Mouse (Mus musculus) embryonic facial prominence, embryonic 14.5 days (tissue): ENCODE data around the gene Ccdc9b. TPM values are rescaled to one million over a fixed set of nuclear protein-coding genes. Genes with fewer than 3 reads are reported as not detected.

Source experiments
- ATAC-seq: fragments of 200-750 bp; cut with Nextera tagmentation; 2 replicates; pipeline ENCODE4 v1.8.0; 2017; ENCODE audit warnings: low read depth, moderate number of reproducible peaks, moderate TSS enrichment
- DNase-seq: peaks from one replicate; pipeline ENCODE4 v3.0.0-alpha.2; 2015; ENCODE audit warnings: low spot score
- H3K27ac ChIP-seq: fragments of 300-500 bp; sonication (generic); replicated peaks from 2 replicates; pipeline ENCODE4 v1.5.1; 2014; ENCODE audit warnings: low read depth, mild to moderate bottlenecking, low read length, moderate library complexity
- H3K27me3 ChIP-seq: fragments of 300-500 bp; sonication (generic); replicated peaks from 2 replicates; pipeline ENCODE4 v1.6.1; 2014; ENCODE audit warnings: low read length; ENCODE audit not compliant: control insufficient read depth, insufficient read depth
- H3K36me3 ChIP-seq: fragments of 300-500 bp; sonication (generic); 2 replicates; pipeline ENCODE4 v1.6.1; 2014; ENCODE audit warnings: low read length, mixed read lengths; ENCODE audit not compliant: control insufficient read depth, insufficient read depth
- H3K4me1 ChIP-seq: fragments of 300-500 bp; sonication (generic); 2 replicates; pipeline ENCODE4 v1.6.1; 2014; ENCODE audit warnings: antibody characterized with exemption, low read length; ENCODE audit not compliant: control insufficient read depth, insufficient read depth
- H3K4me2 ChIP-seq: fragments of 300-500 bp; sonication (generic); 2 replicates; pipeline ENCODE4 v1.6.1; 2014; ENCODE audit warnings: low read depth, mild to moderate bottlenecking, low read length, moderate library complexity, mixed read lengths
- H3K4me3 ChIP-seq: fragments of 300-500 bp; sonication (generic); 2 replicates; pipeline ENCODE4 v1.5.1; 2014; ENCODE audit warnings: low read depth, mild to moderate bottlenecking, low read length
- H3K9ac ChIP-seq: fragments of 300-500 bp; sonication (generic); 2 replicates; pipeline ENCODE4 v1.6.1; 2014; ENCODE audit warnings: low read depth, mild to moderate bottlenecking, low read length, moderate library complexity, mixed read lengths
- H3K9me3 ChIP-seq: fragments of 300-500 bp; sonication (generic); 2 replicates; pipeline ENCODE4 v1.6.1; 2016; ENCODE audit warnings: low read length; ENCODE audit not compliant: control insufficient read depth
- WGBS: fragments of 180-500 bp; shearing (Covaris S2); extraction: QIAGEN DNeasy Blood & Tissue Kit; methylation state at CpG from one replicate; pipeline ENCODE4 v1.1.7; 2014; 5-methylcytosine and 5-hydroxymethylcytosine counted together
- polyA plus RNA-seq: library from polyadenylated mRNA; unstranded; fragments of >200 nt; fragmentation: Nextera tagmentation; extraction: Ambion mirVana; gene quantifications from 2 replicates; pipeline ENCODE4 v1.2.1, GENCODE M21; 2014

The Ccdc9b gene
- polyA plus RNA-seq, 1 experiment from 2014 or later = 0.96 TPM

DNA sequence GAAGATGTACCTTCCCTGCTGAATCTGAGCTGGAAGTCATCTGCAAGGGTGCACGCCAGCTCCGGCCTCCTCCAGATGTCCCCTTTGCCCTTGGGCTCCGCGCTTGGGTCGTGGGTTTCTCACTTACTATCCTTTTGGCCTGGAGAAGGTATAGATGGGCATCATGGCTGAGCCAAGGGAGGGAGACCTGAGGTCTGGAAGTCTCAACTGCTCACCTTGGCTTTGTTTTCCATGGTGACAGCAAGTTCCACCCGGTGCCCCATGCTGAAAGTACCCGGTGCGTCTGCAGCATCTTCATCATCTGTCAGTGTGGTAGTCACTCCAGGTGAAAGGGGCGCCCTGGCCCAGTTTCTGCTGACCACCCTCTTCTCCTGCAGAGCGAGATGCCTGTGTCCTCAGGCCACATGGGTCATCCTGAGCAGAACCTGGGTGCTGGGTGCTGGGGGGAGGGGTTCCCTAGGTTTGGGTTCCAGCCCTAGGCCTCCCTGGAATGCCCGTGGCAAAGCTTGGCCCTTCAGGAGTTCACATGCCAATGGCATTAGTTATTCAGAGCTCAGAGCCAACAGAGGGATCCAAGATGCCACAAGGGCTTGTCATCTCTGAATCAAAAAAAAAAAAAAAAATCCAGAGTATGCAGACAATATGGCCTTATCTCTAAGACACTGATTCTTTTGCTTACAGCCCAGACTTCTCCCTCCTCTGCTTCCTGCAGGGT, 2.0 kb downstream of the Ccdc9b start:
- no peak overlapping the region for H3K9ac ChIP-seq
- H3K27me3 ChIP-seq = no peaks in the 10 kb centered on the region
- 80% methylated on average over 10 of the region's 11 CpGs for WGBS
- no peak overlapping the region for H3K27ac ChIP-seq
- H3K4me2 ChIP-seq = no peak overlapping the region
- DNase-seq (no peak), ATAC-seq (no peak)
- no peaks in the 10 kb centered on the region for H3K9me3 ChIP-seq
- no peak overlapping the region for H3K4me3 ChIP-seq
- H3K36me3 ChIP-seq = no peaks in the 10 kb centered on the region
- H3K4me1 ChIP-seq = peaks cover 22% of the 10 kb centered on the region

DNA sequence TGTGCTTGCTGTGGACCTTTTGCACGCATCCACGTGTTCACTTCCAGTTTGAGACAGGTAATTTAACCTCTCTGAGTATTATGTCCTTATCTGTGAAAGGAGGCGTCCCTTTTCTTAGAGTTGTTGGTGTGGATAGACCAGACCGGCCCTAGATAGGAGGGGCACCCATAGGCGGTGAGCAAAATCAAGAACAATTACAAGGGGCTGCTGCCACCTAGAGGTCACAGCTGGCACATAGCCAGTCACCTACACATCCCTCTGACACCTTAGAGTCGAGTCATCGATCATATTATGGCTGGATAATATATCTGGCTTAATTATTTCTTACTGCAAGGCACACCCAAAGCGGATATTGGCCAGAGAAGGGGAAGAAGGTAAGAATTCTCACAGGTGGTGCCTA, 2.6 kb downstream of the Ccdc9b start:
- 12% methylated on average over 8 of the region's 8 CpGs for WGBS

DNA sequence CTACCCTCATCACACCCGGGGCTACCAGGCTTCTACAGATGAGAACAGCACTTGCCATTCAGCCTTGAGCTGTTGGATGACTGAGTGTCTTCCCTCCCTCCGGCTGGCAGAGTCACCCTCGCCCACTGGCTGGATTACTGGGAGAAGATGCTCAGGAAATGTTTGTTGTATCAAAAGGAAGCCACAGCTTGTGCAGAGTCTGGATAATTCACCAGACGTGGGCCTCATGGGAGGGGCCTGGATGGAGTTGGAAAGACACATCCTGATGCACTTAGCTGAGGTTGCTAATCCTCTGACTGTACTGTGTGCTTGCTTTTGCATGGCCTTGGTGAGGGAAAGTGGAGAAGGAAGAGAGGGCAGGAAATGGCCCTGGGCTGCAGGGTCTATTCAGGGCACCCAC, 6.4 kb downstream of the Ccdc9b start:
- ATAC-seq = no peak
- Histone ChIP-seq H3K27me3 (no peaks in the 10 kb centered on the region), H3K4me3 (no peak overlapping the region), H3K9ac (no peak overlapping the region), H3K4me1 (no peaks in the 10 kb centered on the region; the same call in 1 of the 2 replicates), H3K4me2 (no peak overlapping the region), H3K27ac (no peak overlapping the region), H3K36me3 (no peaks in the 10 kb centered on the region), H3K9me3 (no peaks in the 10 kb centered on the region)
- WGBS = 81% methylated on average over 4 of the region's 4 CpGs
- no peak for DNase-seq

More for the DNA sequence above, 2.6 kb downstream of the Ccdc9b start:
- DNase-seq (peak; percentile 82), ATAC-seq (peak; percentile 44; the same call in 1 of the 2 replicates)
- H3K4me3 ChIP-seq = no peak overlapping the region
- no peak overlapping the region for H3K9ac ChIP-seq
- H3K9me3 ChIP-seq = no peaks in the 10 kb centered on the region
- H3K27me3 ChIP-seq = no peaks in the 10 kb centered on the region
- no peak overlapping the region for H3K4me2 ChIP-seq
- no peak overlapping the region for H3K27ac ChIP-seq
- no peaks in the 10 kb centered on the region for H3K36me3 ChIP-seq
- H3K4me1 ChIP-seq = peaks cover 22% of the 10 kb centered on the region

DNA sequence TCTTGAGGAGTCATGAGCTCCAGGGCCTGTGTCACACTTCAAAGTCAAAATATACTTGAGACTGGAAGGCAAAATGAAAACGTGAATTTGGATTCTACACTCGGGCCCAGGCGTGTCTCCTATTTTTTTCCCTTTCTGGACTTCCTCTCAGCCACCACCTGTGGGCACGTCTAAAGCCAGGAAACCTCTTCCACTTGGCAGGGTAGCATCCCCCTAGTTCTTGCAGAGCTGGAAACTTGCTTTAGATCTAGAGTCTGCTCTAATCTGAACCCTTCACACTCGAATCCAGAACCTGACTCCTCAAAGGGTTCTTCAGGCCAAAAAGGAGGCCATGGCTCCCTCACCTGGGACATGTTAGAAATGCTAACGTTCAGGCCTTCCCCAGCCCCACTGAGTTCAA, 7.1 kb downstream of the Ccdc9b start:
- Histone ChIP-seq H3K4me1 (0 out of 2 replicates have a peak, but pooled peaks cover 1% of the 10 kb centered on the region), H3K27ac (no peak overlapping the region), H3K9me3 (no peaks in the 10 kb centered on the region), H3K36me3 (no peaks in the 10 kb centered on the region), H3K27me3 (no peaks in the 10 kb centered on the region), H3K9ac (no peak overlapping the region), H3K4me2 (no peak overlapping the region), H3K4me3 (no peak overlapping the region)
- WGBS = 70% methylated on average over 6 of the region's 6 CpGs
- DNase-seq (no peak), ATAC-seq (no peak)

DNA sequence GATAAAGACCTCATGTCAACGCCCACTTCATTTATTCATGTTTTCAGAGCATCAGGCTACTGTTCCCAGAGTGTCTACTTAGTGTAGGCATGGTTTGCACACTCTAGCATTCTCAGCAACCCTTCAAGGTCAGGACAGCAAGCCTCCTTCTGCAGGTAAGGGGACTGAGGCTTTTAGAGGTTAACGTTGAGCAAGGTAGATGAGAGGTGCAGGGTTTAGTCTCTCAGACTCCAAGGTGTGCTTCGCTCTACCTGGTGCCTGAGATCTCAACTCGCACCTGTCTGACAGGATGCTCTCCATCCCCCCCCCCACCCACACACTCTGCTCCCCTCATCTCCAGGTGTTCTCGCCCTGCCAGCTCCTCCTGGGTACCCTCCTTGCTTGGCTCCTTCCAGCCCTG, 8.3 kb downstream of the Ccdc9b start:
- Histone ChIP-seq H3K27ac (no peak overlapping the region), H3K4me3 (no peak overlapping the region), H3K9me3 (no peaks in the 10 kb centered on the region), H3K4me1 (0 out of 2 replicates have a peak, but pooled peaks cover 9% of the 10 kb centered on the region), H3K36me3 (peaks cover 1% of the 10 kb centered on the region; the same call in 1 of the 2 replicates), H3K27me3 (no peaks in the 10 kb centered on the region), H3K4me2 (no peak overlapping the region), H3K9ac (no peak overlapping the region)
- DNase-seq = no peak
- ATAC-seq = no peak
- 86% methylated on average over 5 of the region's 5 CpGs for WGBS

DNA sequence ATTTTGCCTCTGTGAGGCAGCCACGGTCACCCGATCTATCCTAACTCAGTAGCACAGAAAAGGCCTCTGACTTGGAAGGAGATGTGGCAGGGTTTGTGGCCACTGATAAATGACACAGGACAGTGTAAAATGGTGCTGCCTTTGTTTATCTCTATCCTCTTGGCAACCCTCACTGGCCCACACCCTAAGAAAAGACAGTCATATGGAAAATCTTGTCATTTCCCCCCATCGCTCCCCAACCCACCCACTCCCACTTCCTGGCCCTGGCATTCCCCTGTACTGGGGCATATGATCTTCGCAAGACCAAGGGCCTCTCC, 9.7 kb downstream of the Ccdc9b start:
- DNase-seq (no peak), ATAC-seq (no peak)
- H3K9ac ChIP-seq = no peak overlapping the region
- whole genome bisulfite sequencing = 69% methylated on average over 4 of the region's 4 CpGs
- no peak overlapping the region for H3K4me3 ChIP-seq
- peaks cover 5% of the 10 kb centered on the region; the same call in 1 of the 2 replicates for H3K36me3 ChIP-seq
- no peaks in the 10 kb centered on the region for H3K27me3 ChIP-seq
- H3K27ac ChIP-seq = no peak overlapping the region
- H3K4me2 ChIP-seq = no peak overlapping the region
- no peaks in the 10 kb centered on the region for H3K9me3 ChIP-seq
- peaks cover 14% of the 10 kb centered on the region; the same call in 1 of the 2 replicates for H3K4me1 ChIP-seq

DNA sequence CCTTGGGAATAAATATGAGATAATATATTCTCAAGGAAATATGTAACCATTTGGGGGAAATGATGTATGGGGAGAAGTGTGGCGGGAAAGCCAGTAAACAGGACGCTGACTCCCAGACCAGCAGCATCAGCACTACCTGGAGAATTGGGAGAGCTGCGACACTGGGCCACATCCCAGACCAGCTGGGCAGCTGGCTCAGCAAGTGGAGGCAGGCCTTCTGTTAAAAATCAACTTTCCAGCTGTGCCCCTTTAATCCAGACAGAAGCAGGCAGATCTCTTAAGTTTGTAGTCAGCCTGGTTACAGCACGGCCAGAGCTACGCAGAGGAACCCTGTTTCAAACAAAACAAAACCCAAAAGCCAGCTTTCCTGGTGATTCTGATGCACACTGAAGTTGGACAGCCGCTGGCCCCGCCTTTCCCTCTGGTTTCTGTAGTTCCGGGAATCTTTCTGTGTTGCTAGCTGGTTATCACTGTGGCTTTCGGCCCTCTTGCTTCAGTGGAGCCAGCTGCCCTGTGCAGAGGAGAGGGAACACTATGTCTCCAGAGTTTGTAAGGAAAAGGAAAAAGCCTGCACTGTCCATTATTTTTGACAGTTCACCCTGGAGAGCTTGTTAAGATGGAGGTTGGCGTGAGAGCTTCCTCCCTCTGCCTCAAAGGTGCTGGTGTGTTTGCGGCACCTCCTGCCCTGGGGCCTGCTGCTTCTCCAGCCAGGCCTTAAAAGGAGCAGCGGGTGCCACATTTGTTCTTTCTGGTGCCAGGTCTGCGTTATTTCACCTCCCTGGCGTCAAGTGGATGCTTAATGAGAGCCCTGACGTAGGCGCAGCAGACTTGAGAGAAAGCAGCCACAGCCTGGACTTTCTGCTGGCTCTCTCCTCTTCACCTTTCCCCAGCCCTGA, 10.3 kb downstream of the Ccdc9b start:
- DNase-seq = no peak
- Histone ChIP-seq H3K36me3 (peaks cover 5% of the 10 kb centered on the region; the same call in 1 of the 2 replicates), H3K4me2 (no peak overlapping the region), H3K9me3 (no peaks in the 10 kb centered on the region), H3K4me3 (no peak overlapping the region), H3K27ac (no peak overlapping the region; the same call in 1 of the 2 replicates), H3K27me3 (no peaks in the 10 kb centered on the region), H3K9ac (no peak overlapping the region), H3K4me1 (peaks cover 20% of the 10 kb centered on the region; the same call in 1 of the 2 replicates)
- 65% methylated on average over 16 of the region's 16 CpGs for WGBS
- ATAC-seq = no peak

DNA sequence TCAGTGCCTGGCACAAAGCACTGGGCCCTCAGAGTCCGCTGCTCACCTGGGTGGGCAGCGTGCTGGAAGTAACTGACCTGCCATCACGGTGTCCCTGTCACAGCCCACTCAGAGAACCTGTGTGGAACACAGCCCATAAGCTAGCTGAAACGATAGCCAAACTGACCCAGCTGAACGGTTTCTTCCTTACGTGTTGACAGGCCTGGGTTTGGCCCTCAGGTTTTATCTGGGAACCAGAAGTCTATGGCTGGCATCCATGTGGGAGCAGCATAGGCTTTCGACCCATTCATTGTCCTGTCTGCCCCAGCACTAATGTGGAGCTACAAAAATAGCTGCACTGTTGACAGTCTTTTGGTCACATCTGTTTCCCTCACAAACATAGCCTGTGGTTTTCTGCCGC, 12.0 kb downstream of the Ccdc9b start:
- Histone ChIP-seq H3K36me3 (peaks cover 5% of the 10 kb centered on the region; the same call in 1 of the 2 replicates), H3K4me1 (peaks cover 24% of the 10 kb centered on the region), H3K27ac (no peak overlapping the region), H3K4me2 (no peak overlapping the region), H3K27me3 (no peaks in the 10 kb centered on the region), H3K4me3 (no peak overlapping the region), H3K9ac (no peak overlapping the region), H3K9me3 (no peaks in the 10 kb centered on the region)
- DNase-seq (no peak), ATAC-seq (no peak)
- WGBS = 76% methylated on average over 8 of the region's 8 CpGs
